Mouse (Mus musculus) ES-E14 (cell line): ENCODE measurements around the gene Slc29a3. TPM values are rescaled to one million over a fixed set of nuclear protein-coding genes. Genes with fewer than 3 reads are reported as not detected.

Experiments used
- DNase-seq: peaks from one replicate; pipeline ENCODE4 v3.0.0-alpha.2; 2013; ENCODE audit warnings: low read depth, low spot score
- H3K27ac ChIP-seq: 2 replicates; pipeline ENCODE4 v1.5.1; 2012; ENCODE audit warnings: low read depth, mild to moderate bottlenecking, low read length, moderate library complexity, mixed read lengths; ENCODE audit not compliant: poor library complexity, insufficient read depth, severe bottlenecking
- H3K36me3 ChIP-seq: 2 replicates; pipeline ENCODE4 v1.6.1; 2012; ENCODE audit warnings: mild to moderate bottlenecking, low read length, moderate library complexity, mixed read lengths; ENCODE audit not compliant: control insufficient read depth, poor library complexity, insufficient read depth, severe bottlenecking
- H3K4me1 ChIP-seq, 2 experiments: fragments of 150-350 bp in 1 of 2; sonication (generic) in 1 of 2; 2 replicates each; pipeline ENCODE4 v1.6.1; 2012; ENCODE audit warnings: low read length in 2 of 2, mild to moderate bottlenecking in 1 of 2, mixed read lengths in 1 of 2; ENCODE audit not compliant: control insufficient read depth in 2 of 2, insufficient read depth in 2 of 2, poor library complexity in 1 of 2
- H3K4me3 ChIP-seq, 2 experiments: fragments of 150-350 bp in 1 of 2; sonication (generic) in 1 of 2; 2 replicates each; pipeline ENCODE4 v1.5.1; 2012; ENCODE audit warnings: low read length in 2 of 2, low read depth in 1 of 2, mild to moderate bottlenecking in 1 of 2, mixed read lengths in 1 of 2; ENCODE audit not compliant: insufficient read depth in 1 of 2, poor library complexity in 1 of 2, severe bottlenecking in 1 of 2
- H3K9ac ChIP-seq: 2 replicates; pipeline ENCODE4 v1.6.1; 2012; ENCODE audit warnings: low read depth, mild to moderate bottlenecking, low read length, mixed read lengths; ENCODE audit not compliant: poor library complexity, insufficient read depth, severe bottlenecking
- H3K9me3 ChIP-seq: fragments of 150-350 bp; sonication (generic); 2 replicates; pipeline ENCODE4 v1.6.1; 2012; ENCODE audit warnings: low read depth, mild to moderate bottlenecking, low read length; ENCODE audit not compliant: control insufficient read depth, insufficient read depth
- CHD2 ChIP-seq: IDR thresholded peaks from 2 replicates; pipeline ENCODE4 v1.6.1; 2014; ENCODE audit warnings: mild to moderate bottlenecking, low read depth, low read length, inconsistent platforms
- HCFC1 ChIP-seq: IDR thresholded peaks from 2 replicates; pipeline ENCODE4 v1.6.1; 2012; ENCODE audit warnings: low read length, inconsistent platforms, borderline replicate concordance; ENCODE audit not compliant: insufficient read depth
- MAFK ChIP-seq: IDR thresholded peaks from 2 replicates; pipeline ENCODE4 v1.6.1; 2014; ENCODE audit warnings: mild to moderate bottlenecking, low read depth, low read length, inconsistent platforms; ENCODE audit not compliant: insufficient read depth
- ZC3H11A ChIP-seq: IDR thresholded peaks from 2 replicates; pipeline ENCODE4 v1.6.1; 2012; ENCODE audit warnings: low read depth, mild to moderate bottlenecking, inconsistent platforms, low read length, borderline replicate concordance
- ZNF384 ChIP-seq: IDR thresholded peaks from 2 replicates; pipeline ENCODE4 v1.6.1; 2012; ENCODE audit warnings: low read depth, low read length, inconsistent platforms
- in situ Hi-C, 2 experiments: fragments of 600-800 bp; cut with MboI; formaldehyde crosslinking; loops; one replicate each; pipeline ENCODE4 v1.15.1; 2025; ENCODE audit warnings: low sequenced_read_pairs in 2 of 2, inconsistent platforms in 1 of 2; ENCODE audit not compliant: unreplicated experiment in 2 of 2
- total RNA-seq: library from RNA; depleted of rRNA; stranded (reverse); fragments of 300-350 nt; gene quantifications from 2 replicates; pipeline ENCODE4 v1.2.3, GENCODE M21; 2012

Gene Slc29a3
- total RNA-seq, 1 experiment = 11.9 TPM

DNA sequence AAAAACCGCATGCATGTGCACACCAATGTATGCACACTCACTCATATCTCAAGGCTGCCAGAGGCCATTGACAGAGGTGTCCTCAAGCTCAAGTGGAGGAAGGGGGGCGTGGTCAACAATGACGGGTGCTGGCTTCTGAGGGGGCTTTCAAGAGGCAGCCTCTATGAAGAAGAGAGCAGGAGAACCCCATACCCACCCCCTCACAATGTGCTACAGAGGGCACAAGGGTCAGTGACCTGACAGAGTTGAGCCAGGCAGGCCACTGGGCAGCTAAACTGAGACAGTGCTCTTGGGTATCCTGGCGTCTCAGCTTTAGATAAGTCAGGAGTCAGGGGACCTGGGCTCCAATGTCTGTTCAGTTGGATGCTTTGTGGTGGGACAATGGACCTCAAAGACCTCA is 63.2 kb downstream of the Slc29a3 start:
- H3K9me3 ChIP-seq = no peaks in the 10 kb centered on the region
- TF ChIP-seq MAFK = no peak
- no peak for TF ChIP-seq ZC3H11A
- no peak for TF ChIP-seq ZNF384
- no peak for TF ChIP-seq HCFC1
- TF ChIP-seq CHD2 = no peak
- in situ Hi-C loops = no loop called here

DNA sequence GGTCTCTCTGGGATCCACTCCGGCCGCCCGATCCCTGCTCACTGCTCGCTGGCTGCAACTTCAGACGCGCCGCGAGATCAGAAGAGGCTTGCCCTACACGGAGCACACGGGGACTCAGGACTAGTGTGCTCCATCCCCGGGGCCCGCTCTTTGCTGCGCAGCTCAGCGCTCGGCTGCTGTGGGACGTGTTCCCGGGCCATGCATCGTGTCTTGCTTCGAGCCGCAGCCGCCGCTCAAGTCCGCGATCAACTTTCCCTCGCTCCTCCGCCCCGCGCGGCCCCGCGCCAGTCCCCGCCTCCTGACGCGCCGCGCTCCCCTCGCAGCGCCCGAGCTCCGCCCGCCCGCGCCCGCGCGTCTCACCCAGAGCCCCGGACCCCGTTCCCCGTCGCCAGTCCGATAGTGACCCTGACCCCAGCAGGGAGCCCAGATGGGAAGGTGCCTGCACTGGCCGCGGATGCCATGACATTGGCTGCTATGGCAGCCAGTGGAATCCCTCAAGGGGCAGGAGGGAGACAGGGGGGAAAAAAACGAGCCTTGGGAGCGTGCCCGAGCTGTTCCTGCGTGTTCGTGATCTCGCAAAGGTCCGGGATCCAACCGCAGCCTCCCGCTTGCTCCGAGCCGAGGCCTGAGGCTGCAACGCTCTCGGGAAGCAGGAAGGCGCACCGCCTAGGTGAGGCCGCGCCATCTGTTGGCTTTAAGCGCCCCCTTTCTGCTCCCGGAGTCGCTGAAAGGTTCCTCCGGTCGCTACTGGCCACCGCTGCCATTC is 65.4 kb downstream of the Slc29a3 start:
- H3K9me3 ChIP-seq = no peaks in the 10 kb centered on the region
- H3K9ac ChIP-seq = peak overlapping the region; percentile 58
- TF ChIP-seq CHD2 = no peak
- no peak for TF ChIP-seq ZNF384
- TF ChIP-seq ZC3H11A = no peak
- no peak for TF ChIP-seq MAFK
- TF ChIP-seq HCFC1 = no peak
- DNase-seq = no peak
- H3K27ac ChIP-seq = no peak overlapping the region
- in situ Hi-C loops = no loop called here
- H3K4me1 ChIP-seq = peaks cover 0 to 8% of the 10 kb centered on the region in 2 experiments; a peak in 1 of 4 replicates
- H3K36me3 ChIP-seq = no peaks in the 10 kb centered on the region
- peak overlapping the region; percentile 63 to 69 for H3K4me3 ChIP-seq

More for the DNA sequence above, 63.2 kb downstream of the Slc29a3 start:
- H3K36me3 ChIP-seq = no peaks in the 10 kb centered on the region
- DNase-seq = no peak
- no peak overlapping the region for H3K9ac ChIP-seq
- H3K27ac ChIP-seq = no peak overlapping the region
- no peak overlapping the region for H3K4me3 ChIP-seq
- peaks cover 0 to 8% of the 10 kb centered on the region in 2 experiments; a peak in 1 of 4 replicates for H3K4me1 ChIP-seq

DNA sequence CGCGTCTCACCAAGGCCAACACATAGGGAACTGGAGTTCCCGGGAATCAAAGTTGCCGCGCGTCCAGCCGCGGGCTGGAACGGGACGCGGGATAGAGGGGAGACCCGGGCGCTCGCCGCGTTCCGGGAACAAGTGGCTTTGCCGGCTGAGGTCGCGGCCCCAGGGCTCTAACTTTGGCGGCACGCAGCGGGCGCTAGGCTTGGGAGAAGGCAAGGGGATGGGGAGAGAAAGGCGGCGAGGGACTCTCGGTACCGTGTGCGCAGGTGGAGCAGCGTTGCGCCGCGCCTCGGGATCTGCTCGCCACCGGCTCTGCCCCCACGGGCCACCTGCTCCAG is 66.0 kb downstream of the Slc29a3 start:
- no peak for DNase-seq
- peak overlapping the region; percentile 58 for H3K9ac ChIP-seq
- no peak overlapping the region for H3K27ac ChIP-seq
- no peak for TF ChIP-seq ZC3H11A
- TF ChIP-seq ZNF384 = no peak
- TF ChIP-seq MAFK = no peak
- no peak for TF ChIP-seq CHD2
- TF ChIP-seq HCFC1 = no peak
- in situ Hi-C loops = no loop called here
- no peaks in the 10 kb centered on the region for H3K36me3 ChIP-seq
- H3K9me3 ChIP-seq = no peaks in the 10 kb centered on the region
- peak overlapping the region; percentile 63 to 69 for H3K4me3 ChIP-seq
- peaks cover 0 to 8% of the 10 kb centered on the region in 2 experiments; a peak in 1 of 4 replicates for H3K4me1 ChIP-seq

DNA sequence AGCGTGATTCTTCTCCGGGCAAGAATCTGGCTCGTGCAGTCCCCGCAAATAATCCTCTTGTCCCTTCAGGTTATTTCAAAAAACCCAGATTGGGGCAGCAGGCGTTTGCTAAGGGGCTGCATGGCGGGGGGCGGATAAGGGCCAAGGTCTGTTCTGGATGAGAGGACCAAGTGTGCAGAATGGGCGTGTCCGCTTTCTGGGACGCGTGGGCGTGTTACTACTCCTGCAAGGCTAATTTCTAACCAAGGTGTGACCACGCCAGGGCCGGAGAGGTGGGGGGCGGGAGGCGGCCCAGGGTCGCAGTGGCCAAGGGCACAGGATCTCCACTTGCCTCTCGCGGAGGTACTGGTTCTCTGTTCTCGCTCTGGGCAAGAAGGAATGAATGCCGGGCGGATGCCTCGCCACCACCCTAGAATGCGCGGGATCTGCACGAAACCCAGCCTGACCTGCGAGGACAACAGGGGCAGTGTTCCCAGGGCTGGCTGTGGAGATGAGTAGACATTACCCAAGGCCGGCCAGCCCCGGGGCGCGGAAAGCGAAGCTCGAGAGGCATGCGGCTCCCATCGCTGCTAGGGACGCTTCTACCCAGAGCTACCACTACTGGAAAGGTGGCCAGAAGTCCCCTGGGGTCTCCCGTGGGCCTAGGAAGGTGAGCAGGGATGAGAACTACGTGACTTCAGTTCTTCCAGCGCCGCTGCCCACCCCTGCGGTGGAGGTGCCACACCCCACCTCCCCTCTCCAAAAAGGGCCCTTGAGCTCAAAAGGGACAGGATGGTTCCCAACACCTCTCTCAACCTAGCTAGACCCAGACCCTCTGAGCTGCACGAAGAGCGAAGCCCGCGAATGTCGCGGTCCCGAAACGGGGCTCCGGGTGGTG is 66.6 kb downstream of the Slc29a3 start:
- peaks cover 0 to 5% of the 10 kb centered on the region in 2 experiments; a peak in 1 of 4 replicates for H3K4me1 ChIP-seq
- TF ChIP-seq ZNF384 (no peak), ZC3H11A (no peak), CHD2 (no peak), HCFC1 (no peak), MAFK (no peak)
- DNase-seq = no peak
- H3K9me3 ChIP-seq = no peaks in the 10 kb centered on the region
- H3K9ac ChIP-seq = peak overlapping the region; percentile 58; the same call in 1 of the 2 replicates
- no peak overlapping the region for H3K27ac ChIP-seq
- H3K4me3 ChIP-seq = peak overlapping the region; percentile 63 to 69
- in situ Hi-C loops = no loop called here
- no peaks in the 10 kb centered on the region for H3K36me3 ChIP-seq
